Mouse (Mus musculus): ENCODE measurements at regions not wholly inside any gene's neighbourhood (a gene's known extent, or its start where the extent isn't known, plus 50 kb on each side); places are given as distances from the start of the nearest gene placed in this dataset.
A peak's percentile ranks its signal among the peaks of the same experiment; 100 is the strongest.

GRCm38 (mm10) chr11:84642300-84643106 lies 117.2 kb upstream of the Lhx1 start:
- ATAC-seq (ENCODE audit: low FRiP score, low TSS enrichment), result peak; percentile 57; the same call in 1 of the 2 replicates
- H3K36me3 ChIP-seq (ENCODE audit: control insufficient read depth, insufficient read depth, low read length), result no peaks in the 10 kb centered on the region
- H3K27me3 ChIP-seq (ENCODE audit: control insufficient read depth, insufficient read depth, low read length), result peaks cover 2% of the 10 kb centered on the region; the same call in 1 of the 2 replicates
- 2% methylated on average over 67 of the region's 67 CpGs for WGBS
- H3K4me2 ChIP-seq (ENCODE audit: low read length), result peak overlapping the region; percentile 89
- peak; percentile 77 for DNase-seq
- H3K27ac ChIP-seq (replicated peaks; ENCODE audit: low read depth, low read length), result peak overlapping the region; percentile 84
- peaks cover 46% of the 10 kb centered on the region for H3K4me1 ChIP-seq (ENCODE audit: control insufficient read depth, insufficient read depth, low read length)
- H3K4me3 ChIP-seq (replicated peaks; ENCODE audit: low read depth, low read length), result peak overlapping the region; percentile 49
- peak overlapping the region; percentile 75 for H3K9ac ChIP-seq (replicated peaks; ENCODE audit: low read length)
- 0 out of 2 replicates have a peak, but pooled peaks cover 5% of the 10 kb centered on the region for H3K9me3 ChIP-seq (ENCODE audit: control insufficient read depth, low read length)

- no peak for DNase-seq
- no peak overlapping the region for H3K9ac ChIP-seq (replicated peaks; ENCODE audit: low read length)
- peak overlapping the region; percentile 89 for H3K4me2 ChIP-seq (ENCODE audit: low read length)
- H3K4me1 ChIP-seq (ENCODE audit: control insufficient read depth, insufficient read depth, low read length), result peaks cover 55% of the 10 kb centered on the region
- H3K27ac ChIP-seq (replicated peaks; ENCODE audit: low read depth, low read length), result peak overlapping the region; percentile 84
- 16% methylated on average over 5 of the region's 5 CpGs for WGBS
- H3K36me3 ChIP-seq (ENCODE audit: control insufficient read depth, insufficient read depth, low read length), result no peaks in the 10 kb centered on the region
- H3K9me3 ChIP-seq (ENCODE audit: control insufficient read depth, low read length), result no peaks in the 10 kb centered on the region
- H3K27me3 ChIP-seq (ENCODE audit: control insufficient read depth, insufficient read depth, low read length), result peaks cover 2% of the 10 kb centered on the region; the same call in 1 of the 2 replicates
- H3K4me3 ChIP-seq (replicated peaks; ENCODE audit: low read depth, low read length), result no peak overlapping the region
- ATAC-seq (ENCODE audit: low FRiP score, low TSS enrichment), result no peak
Measured at GRCm38 (mm10) chr11:84641601-84642000, 116.3 kb upstream of the Lhx1 start.

- WGBS, result 14% methylated on average over 9 of the region's 9 CpGs
- DNase-seq, result peak; percentile 55
- ATAC-seq (ENCODE audit: low FRiP score, low TSS enrichment), result no peak
- Histone ChIP-seq H3K27ac (replicated peaks; ENCODE audit: low read depth, low read length) (0 out of 2 replicates have a peak overlapping the region, but pooled peaks have one; percentile 28), H3K4me3 (replicated peaks; ENCODE audit: low read depth, low read length) (no peak overlapping the region), H3K4me2 (ENCODE audit: low read length) (no peak overlapping the region), H3K9ac (replicated peaks; ENCODE audit: low read length) (no peak overlapping the region), H3K4me1 (ENCODE audit: control insufficient read depth, insufficient read depth, low read length) (peaks cover 49% of the 10 kb centered on the region), H3K27me3 (ENCODE audit: control insufficient read depth, insufficient read depth, low read length) (peaks cover 2% of the 10 kb centered on the region; the same call in 1 of the 2 replicates), H3K9me3 (ENCODE audit: control insufficient read depth, low read length) (no peaks in the 10 kb centered on the region), H3K36me3 (ENCODE audit: control insufficient read depth, insufficient read depth, low read length) (no peaks in the 10 kb centered on the region)
Measured at GRCm38 (mm10) chr11:84638353-84638752, 113.0 kb upstream of the Lhx1 start.

GRCm38 (mm10) chr11:84637268-84637667 lies 111.9 kb upstream of the Lhx1 start:
- ATAC-seq (ENCODE audit: low FRiP score, low TSS enrichment), result peak; percentile 85
- no peak overlapping the region for H3K9ac ChIP-seq (replicated peaks; ENCODE audit: low read length)
- peak; percentile 71 for DNase-seq
- H3K4me3 ChIP-seq (replicated peaks; ENCODE audit: low read depth, low read length), result no peak overlapping the region
- H3K27ac ChIP-seq (replicated peaks; ENCODE audit: low read depth, low read length), result peak overlapping the region; percentile 55
- H3K36me3 ChIP-seq (ENCODE audit: control insufficient read depth, insufficient read depth, low read length), result no peaks in the 10 kb centered on the region
- WGBS, result 10% methylated on average over 8 of the region's 8 CpGs
- H3K9me3 ChIP-seq (ENCODE audit: control insufficient read depth, low read length), result no peaks in the 10 kb centered on the region
- H3K27me3 ChIP-seq (ENCODE audit: control insufficient read depth, insufficient read depth, low read length), result peaks cover 2% of the 10 kb centered on the region; the same call in 1 of the 2 replicates
- no peak overlapping the region for H3K4me2 ChIP-seq (ENCODE audit: low read length)
- H3K4me1 ChIP-seq (ENCODE audit: control insufficient read depth, insufficient read depth, low read length), result peaks cover 38% of the 10 kb centered on the region

GRCm38 (mm10) chr11:84634990-84635389 lies 109.7 kb upstream of the Lhx1 start:
- WGBS, result 44% methylated on average over 3 of the region's 4 CpGs
- no peak overlapping the region for H3K9ac ChIP-seq (replicated peaks; ENCODE audit: low read length)

GRCm38 (mm10) chr11:84633300-84633699 lies 108.0 kb upstream of the Lhx1 start:
- WGBS, result 58% methylated on average over 8 of the region's 8 CpGs
- H3K9ac ChIP-seq (replicated peaks; ENCODE audit: low read length), result no peak overlapping the region
- DNase-seq (no peak), ATAC-seq (ENCODE audit: low FRiP score, low TSS enrichment) (no peak)
- H3K4me2 ChIP-seq (ENCODE audit: low read length), result no peak overlapping the region
- no peak overlapping the region for H3K27ac ChIP-seq (replicated peaks; ENCODE audit: low read depth, low read length)
- no peaks in the 10 kb centered on the region for H3K9me3 ChIP-seq (ENCODE audit: control insufficient read depth, low read length)
- H3K27me3 ChIP-seq (ENCODE audit: control insufficient read depth, insufficient read depth, low read length), result no peaks in the 10 kb centered on the region; the same call in 1 of the 2 replicates
- H3K4me3 ChIP-seq (replicated peaks; ENCODE audit: low read depth, low read length), result no peak overlapping the region
- H3K4me1 ChIP-seq (ENCODE audit: control insufficient read depth, insufficient read depth, low read length), result peaks cover 18% of the 10 kb centered on the region
- H3K36me3 ChIP-seq (ENCODE audit: control insufficient read depth, insufficient read depth, low read length), result no peaks in the 10 kb centered on the region

More at GRCm38 (mm10) chr11:84634990-84635389, 109.7 kb upstream of the Lhx1 start:
- Histone ChIP-seq H3K36me3 (ENCODE audit: control insufficient read depth, insufficient read depth, low read length) (no peaks in the 10 kb centered on the region), H3K4me1 (ENCODE audit: control insufficient read depth, insufficient read depth, low read length) (peaks cover 19% of the 10 kb centered on the region), H3K27ac (replicated peaks; ENCODE audit: low read depth, low read length) (no peak overlapping the region), H3K4me3 (replicated peaks; ENCODE audit: low read depth, low read length) (no peak overlapping the region), H3K27me3 (ENCODE audit: control insufficient read depth, insufficient read depth, low read length) (peaks cover 2% of the 10 kb centered on the region; the same call in 1 of the 2 replicates), H3K9me3 (ENCODE audit: control insufficient read depth, low read length) (no peaks in the 10 kb centered on the region), H3K4me2 (ENCODE audit: low read length) (no peak overlapping the region)
- no peak for ATAC-seq (ENCODE audit: low FRiP score, low TSS enrichment)
- DNase-seq, result no peak

GRCm38 (mm10) chr11:84628111-84628510 lies 102.8 kb upstream of the Lhx1 start:
- no peaks in the 10 kb centered on the region for H3K9me3 ChIP-seq (ENCODE audit: control insufficient read depth, low read length)
- H3K4me1 ChIP-seq (ENCODE audit: control insufficient read depth, insufficient read depth, low read length), result no peaks in the 10 kb centered on the region
- no peaks in the 10 kb centered on the region for H3K36me3 ChIP-seq (ENCODE audit: control insufficient read depth, insufficient read depth, low read length)
- ATAC-seq (ENCODE audit: low FRiP score, low TSS enrichment) (no peak), DNase-seq (peak; percentile 51)
- 44% methylated on average over 2 of the region's 2 CpGs for WGBS
- no peak overlapping the region for H3K9ac ChIP-seq (replicated peaks; ENCODE audit: low read length)
- H3K27ac ChIP-seq (replicated peaks; ENCODE audit: low read depth, low read length), result no peak overlapping the region
- no peak overlapping the region for H3K4me2 ChIP-seq (ENCODE audit: low read length)
- H3K4me3 ChIP-seq (replicated peaks; ENCODE audit: low read depth, low read length), result no peak overlapping the region
- no peaks in the 10 kb centered on the region; the same call in 1 of the 2 replicates for H3K27me3 ChIP-seq (ENCODE audit: control insufficient read depth, insufficient read depth, low read length)

GRCm38 (mm10) chr11:84627685-84628084 lies 102.3 kb upstream of the Lhx1 start:
- H3K27me3 ChIP-seq (ENCODE audit: control insufficient read depth, insufficient read depth, low read length), result no peaks in the 10 kb centered on the region; the same call in 1 of the 2 replicates
- H3K36me3 ChIP-seq (ENCODE audit: control insufficient read depth, insufficient read depth, low read length), result no peaks in the 10 kb centered on the region
- H3K4me1 ChIP-seq (ENCODE audit: control insufficient read depth, insufficient read depth, low read length), result no peaks in the 10 kb centered on the region
- H3K27ac ChIP-seq (replicated peaks; ENCODE audit: low read depth, low read length), result no peak overlapping the region
- no peak overlapping the region for H3K9ac ChIP-seq (replicated peaks; ENCODE audit: low read length)
- no peak overlapping the region for H3K4me3 ChIP-seq (replicated peaks; ENCODE audit: low read depth, low read length)
- no peak for ATAC-seq (ENCODE audit: low FRiP score, low TSS enrichment)
- H3K4me2 ChIP-seq (ENCODE audit: low read length), result no peak overlapping the region
- H3K9me3 ChIP-seq (ENCODE audit: control insufficient read depth, low read length), result no peaks in the 10 kb centered on the region
- 74% methylated on average over 11 of the region's 11 CpGs for whole genome bisulfite sequencing
- no peak for DNase-seq

GRCm38 (mm10) chr11:84627259-84627658 lies 101.9 kb upstream of the Lhx1 start:
- H3K9me3 ChIP-seq (ENCODE audit: control insufficient read depth, low read length), result no peaks in the 10 kb centered on the region
- DNase-seq, result no peak
- H3K27ac ChIP-seq (replicated peaks; ENCODE audit: low read depth, low read length), result no peak overlapping the region
- H3K4me1 ChIP-seq (ENCODE audit: control insufficient read depth, insufficient read depth, low read length), result no peaks in the 10 kb centered on the region
- no peak for ATAC-seq (ENCODE audit: low FRiP score, low TSS enrichment)
- no peak overlapping the region for H3K9ac ChIP-seq (replicated peaks; ENCODE audit: low read length)
- no peaks in the 10 kb centered on the region for H3K36me3 ChIP-seq (ENCODE audit: control insufficient read depth, insufficient read depth, low read length)
- WGBS, result 59% methylated on average over 2 of the region's 2 CpGs
- no peaks in the 10 kb centered on the region; the same call in 1 of the 2 replicates for H3K27me3 ChIP-seq (ENCODE audit: control insufficient read depth, insufficient read depth, low read length)
- H3K4me2 ChIP-seq (ENCODE audit: low read length), result no peak overlapping the region
- no peak overlapping the region for H3K4me3 ChIP-seq (replicated peaks; ENCODE audit: low read depth, low read length)
